Mouse (Mus musculus): Measurements from ENCODE around the gene Ripply2.

DNA sequence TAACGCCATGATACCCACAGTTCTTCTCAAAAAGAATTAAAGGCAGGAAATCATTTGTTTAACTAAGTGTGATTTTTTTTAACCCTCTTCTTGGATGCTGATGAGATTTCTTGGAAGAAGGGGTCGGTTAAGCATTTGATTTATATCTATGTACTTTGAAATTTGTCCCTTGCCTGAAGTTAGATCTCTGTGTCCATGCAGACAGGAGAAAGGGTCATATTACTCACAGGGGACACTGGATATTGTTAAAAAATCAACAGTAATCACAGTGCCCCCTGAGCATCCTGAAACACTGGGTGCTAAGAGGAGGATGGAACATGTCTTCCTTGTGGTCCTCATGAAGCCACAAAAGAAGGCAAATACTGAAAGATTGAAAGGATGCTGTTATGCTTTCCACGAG, 30.8 kb upstream of the Ripply2 start:
- TF ChIP-seq CTCF (IDR thresholded peaks at IDR 0.05; ENCODE audit: borderline replicate concordance, insufficient read depth, low read length) (no peak), POLR2A (IDR thresholded peaks at IDR 0.05; ENCODE audit: low read depth, low read length) (no peak)
